Mouse (Mus musculus) thymus, adult 2 months (tissue): ENCODE results near the gene Angptl4.
A peak's percentile ranks its signal among the peaks of the same experiment; 100 is the strongest.

Experiments used
- CTCF ChIP-seq: fragments of 200-500 bp; IDR thresholded peaks from 2 replicates; pipeline ENCODE4 v1.5.1; 2012; ENCODE audit warnings: mild to moderate bottlenecking, control low read depth, low read length, moderate library complexity, borderline replicate concordance; ENCODE audit not compliant: control insufficient read depth, poor library complexity, insufficient read depth; ENCODE audit errors: extremely low read depth
- POLR2A ChIP-seq: fragments of 200-500 bp; IDR thresholded peaks from 2 replicates; pipeline ENCODE4 v1.6.1; 2012; ENCODE audit warnings: mild to moderate bottlenecking, low read length, control low read depth, moderate library complexity; ENCODE audit not compliant: control insufficient read depth, poor library complexity, insufficient read depth; ENCODE audit errors: extremely low read depth

- TF ChIP-seq POLR2A (peak; percentile 64; the same call in 1 of the 2 replicates), CTCF (peak; percentile 62; the same call in 1 of the 2 replicates)
Measured at GRCm38 (mm10) chr17:33760255-33761165, 21.1 kb downstream of the Angptl4 start, which contains the start of gene Rab11b.
